Mouse (Mus musculus): ENCODE measurements around the gene Ddx39b. TPM values are rescaled to one million over a fixed set of nuclear protein-coding genes. Genes with fewer than 3 reads are reported as not detected.
A peak's percentile ranks its signal among the peaks of the same experiment; 100 is the strongest.

Ddx39b gene
- total and polyA plus RNA-seq, 3 experiments = 208 to 411 (median 242) TPM

DNA sequence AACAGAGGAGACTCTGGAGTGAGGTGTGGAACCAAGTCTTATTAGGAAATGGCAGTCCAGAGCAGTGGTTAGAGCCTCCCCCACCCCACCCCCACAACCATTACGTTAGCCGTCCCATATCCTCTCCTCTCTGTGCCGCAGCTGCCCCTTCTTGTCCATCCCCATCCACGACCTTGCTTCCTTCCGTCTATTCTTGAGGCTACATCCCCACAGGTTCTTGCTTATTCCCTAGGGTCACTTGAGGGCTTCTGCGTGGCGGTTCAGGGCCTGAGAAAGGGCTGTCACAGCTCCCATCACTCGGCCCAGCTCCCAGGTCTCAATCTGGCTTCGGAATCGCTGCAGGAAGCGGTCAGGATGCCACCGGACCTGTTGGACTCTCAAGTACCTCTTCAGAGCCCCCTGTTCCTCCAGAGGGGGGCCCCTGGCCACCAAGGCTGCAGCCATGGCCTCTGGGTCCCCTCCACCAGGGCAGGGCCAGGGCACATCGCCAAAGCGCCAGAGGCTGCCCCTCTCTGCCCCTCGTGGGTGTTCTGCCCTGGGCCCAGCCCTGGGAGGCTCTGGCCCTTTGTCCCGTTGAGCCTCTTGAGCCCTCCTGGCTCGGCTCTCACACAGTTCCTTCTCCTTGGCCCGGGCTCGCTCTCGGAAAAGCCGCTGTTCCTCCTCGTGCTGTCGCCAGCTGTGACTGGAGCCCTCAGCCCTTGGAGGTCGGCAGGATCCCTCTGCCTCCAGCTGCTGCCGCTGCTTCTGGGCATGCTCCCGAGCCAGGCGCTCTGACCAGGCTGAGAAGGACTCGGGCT is 21.2 kb upstream of the Ddx39b start, which contains the start of gene Gm16181:
Gm16181 (plus strand) TSS at position 679 of the 797 bp plus-strand sequence.
- Histone ChIP-seq H3K4me3 (replicated peaks in 1 of 3; ENCODE audit: low read depth in 2 of 3, low read length in 2 of 3, poor library complexity in 1 of 3) (no peak within 1 kb of the TSS), H3K27ac (ENCODE audit: insufficient read depth, low read depth) (peak within 1 kb of the TSS; percentile 92), H3K4me2 (ENCODE audit: insufficient read depth, low read depth, poor library complexity, severe bottlenecking) (peak within 1 kb of the TSS; percentile 43), H3K9me3 (replicated peaks; ENCODE audit: low read length) (no peaks in the 10 kb centered on the region), H3K9ac (ENCODE audit: insufficient read depth, low read depth) (no peak within 1 kb of the TSS), H3K4me1 (ENCODE audit: control insufficient read depth in 1 of 2, insufficient read depth in 2 of 2) (peaks cover 27 to 74% of the 10 kb centered on the region in 2 experiments), H3K79me2 (replicated peaks; ENCODE audit: control insufficient read depth, extremely low read depth, insufficient read depth, poor library complexity, severe bottlenecking) (no peaks in the 10 kb centered on the region; the same call in none of the 2 replicates), H3K27me3 (replicated peaks) (no peaks in the 10 kb centered on the region), H3K36me3 (replicated peaks in 1 of 2; ENCODE audit: control insufficient read depth in 1 of 2, insufficient read depth in 1 of 2, low read length in 1 of 2) (peaks cover 29 to 42% of the 10 kb centered on the region in 2 experiments)
- in situ Hi-C loops (cut with MboI; ENCODE audit: low pct_ligation_motif_present, low pct_unique_long_range_greater_than_20kb, low sequenced_read_pairs) (no loop called here), dilution Hi-C loops (cut with MboI; ENCODE audit: extremely low pct_ligation_motif_present, extremely low pct_unique_long_range_greater_than_20kb, low sequenced_read_pairs) (no loop called here)
- TF ChIP-seq USF1 (IDR thresholded peaks at IDR 0.05; ENCODE audit: low read depth, low read length) (no peak), UBTF (IDR thresholded peaks at IDR 0.05; ENCODE audit: low read depth, low read length) (no peak), TBP (conservative IDR thresholded peaks at IDR 0.05; ENCODE audit: low read depth, low read length) (no peak), MAX (IDR thresholded peaks at IDR 0.05; ENCODE audit: low read length) (no peak), CHD2 (IDR thresholded peaks at IDR 0.05; ENCODE audit: low read length) (peak; percentile 25; the same call in 1 of the 2 replicates), ETS1 (conservative IDR thresholded peaks at IDR 0.05; ENCODE audit: low read depth, low read length) (no peak), ZMIZ1 (IDR thresholded peaks at IDR 0.05; ENCODE audit: low read depth, low read length) (no peak), ZKSCAN1 (IDR thresholded peaks at IDR 0.05; ENCODE audit: borderline replicate concordance, low read depth, low read length) (no peak), EP300 (IDR thresholded peaks at IDR 0.05; ENCODE audit: low read length) (peak; percentile 42; the same call in 1 of the 2 replicates), PAX5 (IDR thresholded peaks at IDR 0.05; ENCODE audit: low read length) (no peak), JUN (IDR thresholded peaks at IDR 0.05; ENCODE audit: insufficient read depth, low read depth, low read length) (no peak)
- DNase-seq (ENCODE audit: extremely low read depth) = no peak

DNA sequence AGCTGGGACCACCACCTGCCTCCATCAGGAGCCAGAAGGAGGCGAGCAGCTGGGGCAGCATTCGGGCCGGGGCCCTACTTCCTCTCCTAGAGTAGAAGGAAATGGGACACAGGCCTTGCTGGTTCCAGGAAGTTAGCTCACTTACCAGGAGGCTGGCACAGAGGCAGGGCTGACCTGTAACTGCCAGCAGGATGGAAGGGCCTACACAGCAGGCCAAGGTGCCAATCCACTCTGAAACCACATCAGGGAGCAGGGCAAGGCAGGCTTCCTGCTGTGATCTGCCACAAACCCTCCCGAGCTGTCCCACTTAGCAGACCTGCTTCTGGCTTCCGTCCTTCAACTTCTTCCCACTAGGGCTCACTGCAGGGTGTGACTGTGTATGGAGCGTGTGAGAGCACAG is 19.2 kb upstream of the Ddx39b start:
- no peak for DNase-seq (ENCODE audit: extremely low read depth)
- in situ Hi-C loops (cut with MboI; ENCODE audit: low pct_ligation_motif_present, low pct_unique_long_range_greater_than_20kb, low sequenced_read_pairs) = no loop called here

More for the DNA sequence above, 19.2 kb upstream of the Ddx39b start:
- dilution Hi-C loops (cut with MboI; ENCODE audit: extremely low pct_ligation_motif_present, extremely low pct_unique_long_range_greater_than_20kb, low sequenced_read_pairs) = no loop called here
- peak overlapping the region; percentile 43 for H3K27ac ChIP-seq (ENCODE audit: insufficient read depth, low read depth)
- no peaks in the 10 kb centered on the region for H3K27me3 ChIP-seq (replicated peaks)
- H3K4me1 ChIP-seq (ENCODE audit: control insufficient read depth in 1 of 2, insufficient read depth in 2 of 2) = peaks cover 31 to 84% of the 10 kb centered on the region in 2 experiments
- TF ChIP-seq KAT2A (IDR thresholded peaks at IDR 0.05; ENCODE audit: insufficient replicate concordance, low read length) = no peak
- no peak for TF ChIP-seq TBP (conservative IDR thresholded peaks at IDR 0.05; ENCODE audit: low read depth, low read length)
- TF ChIP-seq RCOR1 (conservative IDR thresholded peaks at IDR 0.05; ENCODE audit: low read depth, low read length) = no peak
- TF ChIP-seq GABPA (IDR thresholded peaks at IDR 0.05; ENCODE audit: insufficient replicate concordance, low read depth, low read length) = no peak
- no peak for TF ChIP-seq MEF2A (IDR thresholded peaks at IDR 0.05; ENCODE audit: borderline replicate concordance, low read depth, low read length)
- TF ChIP-seq ZMIZ1 (IDR thresholded peaks at IDR 0.05; ENCODE audit: low read depth, low read length) = no peak
- no peak for TF ChIP-seq HCFC1 (IDR thresholded peaks at IDR 0.05; ENCODE audit: low read depth, low read length)
- no peak for TF ChIP-seq EP300 (IDR thresholded peaks at IDR 0.05; ENCODE audit: low read length)
- TF ChIP-seq CHD2 (IDR thresholded peaks at IDR 0.05; ENCODE audit: low read length) = no peak
- TF ChIP-seq ETS1 (conservative IDR thresholded peaks at IDR 0.05; ENCODE audit: low read depth, low read length) = no peak
- no peak for TF ChIP-seq USF2 (conservative IDR thresholded peaks at IDR 0.05; ENCODE audit: low read depth, low read length)
- TF ChIP-seq POLR2A (IDR thresholded peaks at IDR 0.05; ENCODE audit: low read depth, low read length) = no peak
- TF ChIP-seq MXI1 (IDR thresholded peaks at IDR 0.05; ENCODE audit: low read depth, low read length) = no peak
- no peak for TF ChIP-seq ELF1 (IDR thresholded peaks at IDR 0.05; ENCODE audit: low read depth, low read length)
- no peak for TF ChIP-seq MAX (IDR thresholded peaks at IDR 0.05; ENCODE audit: low read length)
- TF ChIP-seq MAFK (IDR thresholded peaks at IDR 0.05; ENCODE audit: insufficient replicate concordance, low read length) = no peak
- no peak for TF ChIP-seq NELFE (IDR thresholded peaks at IDR 0.05; ENCODE audit: low read depth, low read length)
- TF ChIP-seq ZNF384 (IDR thresholded peaks at IDR 0.05; ENCODE audit: low read depth, low read length) = no peak
- H3K9ac ChIP-seq (ENCODE audit: insufficient read depth, low read depth) = no peak overlapping the region
- H3K4me3 ChIP-seq (replicated peaks in 1 of 3; ENCODE audit: low read depth in 2 of 3, low read length in 2 of 3, poor library complexity in 1 of 3) = no peak overlapping the region
- H3K9me3 ChIP-seq (replicated peaks; ENCODE audit: low read length) = no peaks in the 10 kb centered on the region
- H3K36me3 ChIP-seq (replicated peaks in 1 of 2; ENCODE audit: control insufficient read depth in 1 of 2, insufficient read depth in 1 of 2, low read length in 1 of 2) = peaks cover 29 to 54% of the 10 kb centered on the region in 2 experiments
- no peaks in the 10 kb centered on the region; the same call in none of the 2 replicates for H3K79me2 ChIP-seq (replicated peaks; ENCODE audit: control insufficient read depth, extremely low read depth, insufficient read depth, poor library complexity, severe bottlenecking)
- H3K4me2 ChIP-seq (ENCODE audit: insufficient read depth, low read depth, poor library complexity, severe bottlenecking) = no peak overlapping the region

Measured in CH12.LX (cell line).